Mouse (Mus musculus): ENCODE data around the gene Cdh16.

- peak; percentile 67 for TF ChIP-seq CTCF (IDR thresholded peaks at IDR 0.05)
- TF ChIP-seq EP300 (IDR thresholded peaks at IDR 0.05), result no peak
Measured at GRCm38 (mm10) chr8:104569559-104569958, 54.6 kb downstream of the Cdh16 start.

Measured in lung, postnatal 0 days (tissue).